Mouse (Mus musculus): Measurements from ENCODE around the gene Cd9. TPM values are rescaled to one million over a fixed set of nuclear protein-coding genes. Genes with fewer than 3 reads are reported as not detected.

The Cd9 gene
- polyA plus RNA-seq, 1 experiment, result not detected

DNA sequence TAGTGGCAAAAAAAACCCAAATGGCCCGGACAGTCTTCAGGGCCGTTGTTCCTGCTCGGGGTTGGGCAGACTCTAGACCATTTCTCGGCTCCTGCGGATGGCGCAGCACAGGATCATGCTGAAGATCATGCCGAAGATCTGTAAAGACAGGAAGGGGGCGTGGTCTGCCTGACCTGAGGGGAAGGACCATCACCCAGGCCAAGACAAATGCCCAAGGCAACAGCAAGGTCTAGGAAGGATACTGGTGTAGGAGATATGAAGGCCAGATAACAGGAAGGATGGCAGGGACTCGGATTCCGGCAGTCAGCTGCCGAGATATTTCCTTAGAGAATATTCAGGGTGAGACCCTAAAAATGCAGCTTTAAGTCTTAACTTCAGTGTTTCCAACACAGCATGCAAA lies 34.0 kb downstream of the Cd9 start:
- H3K4me1 ChIP-seq (ENCODE audit: control insufficient read depth, insufficient read depth, low read length), result no peaks in the 10 kb centered on the region
- H3K27ac ChIP-seq (ENCODE audit: insufficient read depth, low read depth, low read length), result no peak overlapping the region
- TF ChIP-seq CTCF (IDR thresholded peaks at IDR 0.05; ENCODE audit: insufficient read depth, low read depth, low read length), result no peak
- no peak for TF ChIP-seq POLR2A (IDR thresholded peaks at IDR 0.05; ENCODE audit: insufficient read depth, low read depth, low read length)
- no peak overlapping the region for H3K4me3 ChIP-seq (ENCODE audit: insufficient read depth, low read depth, low read length)
- WGBS, result 88% methylated on average over 11 of the region's 11 CpGs

DNA sequence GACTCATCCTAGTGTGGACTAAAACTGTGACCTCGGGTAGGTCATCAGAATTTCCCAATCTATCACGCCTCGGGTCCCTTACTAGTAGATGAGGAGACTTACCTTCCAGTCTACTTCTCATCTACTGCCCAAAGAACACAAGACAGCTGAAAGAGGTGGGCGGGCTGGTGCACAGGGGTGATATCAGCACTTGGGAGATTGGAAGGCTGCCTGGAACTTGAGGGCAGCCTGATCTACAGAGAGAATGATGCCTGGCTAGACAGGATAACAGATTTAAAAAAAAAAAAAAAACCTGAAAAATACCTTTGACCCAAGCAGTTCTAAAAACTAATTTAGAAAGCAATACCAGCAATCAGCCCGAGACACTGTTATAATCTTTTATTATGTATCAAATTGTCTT lies 34.7 kb downstream of the Cd9 start:
- no peak overlapping the region for H3K27ac ChIP-seq (ENCODE audit: insufficient read depth, low read depth, low read length)
- no peak overlapping the region for H3K4me3 ChIP-seq (ENCODE audit: insufficient read depth, low read depth, low read length)
- no peaks in the 10 kb centered on the region for H3K4me1 ChIP-seq (ENCODE audit: control insufficient read depth, insufficient read depth, low read length)
- WGBS, result 94% methylated on average over 5 of the region's 5 CpGs
- TF ChIP-seq CTCF (IDR thresholded peaks at IDR 0.05; ENCODE audit: insufficient read depth, low read depth, low read length) (no peak), POLR2A (IDR thresholded peaks at IDR 0.05; ENCODE audit: insufficient read depth, low read depth, low read length) (no peak)

DNA sequence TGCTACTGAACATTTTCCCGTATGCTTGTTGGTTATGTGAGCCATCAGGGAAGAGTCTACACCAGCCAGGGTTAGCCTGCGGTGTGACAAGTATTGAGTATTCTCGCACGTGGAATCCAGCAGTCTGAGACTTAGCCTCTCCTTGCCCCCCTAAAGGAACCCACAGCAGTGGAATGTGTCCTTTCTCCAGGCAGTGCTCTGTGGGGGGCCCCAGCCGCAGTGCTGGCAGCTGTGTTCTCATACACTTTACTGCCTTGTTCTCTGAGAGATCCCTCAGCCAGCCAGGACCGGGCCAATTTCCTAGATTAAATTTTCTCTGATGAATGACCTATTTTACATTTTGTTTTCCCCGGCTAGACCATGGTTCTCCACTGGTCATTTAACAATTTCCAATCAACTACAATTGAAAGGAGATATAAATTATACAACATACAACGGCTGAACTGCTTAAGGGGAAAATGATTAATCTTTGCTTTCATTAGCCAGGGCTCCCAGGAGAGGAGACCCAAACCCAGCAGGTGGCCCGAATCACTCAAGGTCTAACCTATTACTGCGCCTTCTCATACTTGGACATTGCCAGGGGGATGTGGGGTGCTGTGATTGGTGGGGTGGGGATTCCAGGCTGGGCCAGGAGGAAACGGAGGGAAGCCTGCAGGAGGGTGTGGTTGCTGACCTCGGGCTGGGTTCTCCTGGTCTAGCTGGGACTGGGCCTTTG lies 38.6 kb downstream of the Cd9 start:
- no peak overlapping the region for H3K4me3 ChIP-seq (ENCODE audit: insufficient read depth, low read depth, low read length)
- no peak overlapping the region for H3K27ac ChIP-seq (ENCODE audit: insufficient read depth, low read depth, low read length)
- WGBS, result 46% methylated on average over 12 of the region's 12 CpGs
- TF ChIP-seq CTCF (IDR thresholded peaks at IDR 0.05; ENCODE audit: insufficient read depth, low read depth, low read length), result no peak
- TF ChIP-seq POLR2A (IDR thresholded peaks at IDR 0.05; ENCODE audit: insufficient read depth, low read depth, low read length), result no peak
- no peaks in the 10 kb centered on the region; the same call in 1 of the 2 replicates for H3K4me1 ChIP-seq (ENCODE audit: control insufficient read depth, insufficient read depth, low read length)

DNA sequence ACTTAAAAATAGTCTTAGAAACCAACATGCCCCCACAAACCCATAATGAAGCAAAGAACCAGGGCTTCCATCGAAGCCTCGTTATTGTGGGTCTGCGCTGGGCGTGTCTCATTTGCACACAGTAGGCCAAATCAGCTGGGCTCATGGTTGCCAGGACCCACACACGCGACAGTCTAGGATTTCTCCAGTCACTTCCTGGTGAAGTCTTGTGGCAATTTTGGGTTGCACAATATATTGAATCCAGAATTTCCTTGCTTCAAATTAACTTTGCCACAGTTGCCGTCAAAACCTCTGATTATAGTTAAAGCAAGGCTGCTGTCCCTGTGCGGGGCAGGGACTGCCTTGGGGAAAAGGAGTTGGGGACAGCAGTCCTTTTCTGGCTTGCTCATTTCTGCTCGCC lies 39.9 kb downstream of the Cd9 start:
- Histone ChIP-seq H3K27ac (ENCODE audit: insufficient read depth, low read depth, low read length) (no peak overlapping the region), H3K4me3 (ENCODE audit: insufficient read depth, low read depth, low read length) (no peak overlapping the region), H3K4me1 (ENCODE audit: control insufficient read depth, insufficient read depth, low read length) (no peaks in the 10 kb centered on the region; the same call in 1 of the 2 replicates)
- 81% methylated on average over 9 of the region's 9 CpGs for WGBS
- TF ChIP-seq POLR2A (IDR thresholded peaks at IDR 0.05; ENCODE audit: insufficient read depth, low read depth, low read length) (no peak), CTCF (IDR thresholded peaks at IDR 0.05; ENCODE audit: insufficient read depth, low read depth, low read length) (no peak)

DNA sequence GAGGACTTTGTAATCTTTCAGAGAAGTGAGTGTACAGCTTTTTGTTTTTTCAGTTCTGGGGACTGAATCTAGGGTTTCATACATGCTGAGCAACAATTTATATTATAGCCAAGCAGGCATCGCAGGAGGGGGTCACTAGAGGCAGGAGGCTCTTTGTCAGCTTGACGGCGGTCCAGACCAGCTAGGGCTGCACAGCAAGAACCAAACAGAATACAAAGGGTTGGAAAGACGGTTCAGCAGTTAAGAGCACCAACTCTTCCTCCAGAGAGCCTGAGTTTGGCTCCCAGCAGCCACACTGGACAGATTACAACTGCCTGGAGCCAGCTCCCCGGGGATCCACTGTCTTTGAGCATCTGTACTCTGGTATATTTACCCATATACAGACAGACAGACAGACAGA lies 40.3 kb downstream of the Cd9 start:
- WGBS, result 53% methylated on average over 5 of the region's 5 CpGs
- Histone ChIP-seq H3K27ac (ENCODE audit: insufficient read depth, low read depth, low read length) (no peak overlapping the region), H3K4me1 (ENCODE audit: control insufficient read depth, insufficient read depth, low read length) (no peaks in the 10 kb centered on the region; the same call in 1 of the 2 replicates)

DNA sequence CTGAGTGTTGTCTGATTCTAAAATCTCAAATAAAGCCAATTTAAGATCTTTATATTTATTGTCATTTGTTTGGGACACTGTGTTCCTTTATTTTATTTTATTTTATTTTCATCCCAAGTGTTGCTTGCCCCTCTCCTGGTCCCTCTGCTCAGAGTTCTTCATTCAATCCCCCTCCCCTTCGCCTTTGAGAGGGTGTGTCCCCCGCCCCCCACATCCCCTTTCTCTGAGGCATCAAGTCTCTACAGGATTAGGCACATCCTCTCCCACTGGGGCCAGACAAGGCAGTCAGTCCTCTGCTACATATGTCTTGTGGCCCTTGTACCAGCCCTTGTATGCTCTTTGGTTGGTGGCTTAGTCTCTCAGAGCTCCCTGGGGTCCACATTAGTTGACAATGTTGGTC lies 46.9 kb downstream of the Cd9 start:
- Histone ChIP-seq H3K27ac (ENCODE audit: insufficient read depth, low read depth, low read length) (no peak overlapping the region), H3K4me1 (ENCODE audit: control insufficient read depth, insufficient read depth, low read length) (no peaks in the 10 kb centered on the region), H3K4me3 (ENCODE audit: insufficient read depth, low read depth, low read length) (no peak overlapping the region)
- 80% methylated on average over 2 of the region's 2 CpGs for WGBS
- TF ChIP-seq CTCF (IDR thresholded peaks at IDR 0.05; ENCODE audit: insufficient read depth, low read depth, low read length), result no peak
- TF ChIP-seq POLR2A (IDR thresholded peaks at IDR 0.05; ENCODE audit: insufficient read depth, low read depth, low read length), result no peak

More for the DNA sequence above, 40.3 kb downstream of the Cd9 start:
- H3K4me3 ChIP-seq (ENCODE audit: insufficient read depth, low read depth, low read length), result no peak overlapping the region
- TF ChIP-seq CTCF (IDR thresholded peaks at IDR 0.05; ENCODE audit: insufficient read depth, low read depth, low read length), result no peak
- TF ChIP-seq POLR2A (IDR thresholded peaks at IDR 0.05; ENCODE audit: insufficient read depth, low read depth, low read length), result no peak

DNA sequence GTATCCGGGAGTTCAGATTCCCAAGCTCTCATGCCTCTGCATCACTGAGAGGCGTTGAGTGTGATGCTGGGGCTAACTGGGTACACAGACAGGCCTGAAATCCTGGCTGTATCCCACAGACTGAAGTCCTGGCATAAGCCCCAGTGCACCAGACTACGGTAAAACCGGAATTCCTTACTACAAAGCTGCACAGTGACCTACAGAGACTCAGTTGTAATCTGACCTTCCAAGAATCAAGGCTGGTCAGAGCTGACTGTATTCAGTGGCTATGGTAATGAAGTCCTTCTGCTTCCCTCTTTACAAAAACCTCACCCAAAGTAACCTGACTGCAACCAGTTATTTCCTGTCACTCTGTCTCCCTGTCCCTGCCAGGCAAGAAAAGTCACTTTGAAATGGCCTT lies 47.4 kb downstream of the Cd9 start:
- TF ChIP-seq CTCF (IDR thresholded peaks at IDR 0.05; ENCODE audit: insufficient read depth, low read depth, low read length) (no peak), POLR2A (IDR thresholded peaks at IDR 0.05; ENCODE audit: insufficient read depth, low read depth, low read length) (no peak)
- Histone ChIP-seq H3K4me3 (ENCODE audit: insufficient read depth, low read depth, low read length) (no peak overlapping the region), H3K4me1 (ENCODE audit: control insufficient read depth, insufficient read depth, low read length) (no peaks in the 10 kb centered on the region), H3K27ac (ENCODE audit: insufficient read depth, low read depth, low read length) (no peak overlapping the region)
- WGBS, result 51% methylated on average over 4 of the region's 4 CpGs

DNA sequence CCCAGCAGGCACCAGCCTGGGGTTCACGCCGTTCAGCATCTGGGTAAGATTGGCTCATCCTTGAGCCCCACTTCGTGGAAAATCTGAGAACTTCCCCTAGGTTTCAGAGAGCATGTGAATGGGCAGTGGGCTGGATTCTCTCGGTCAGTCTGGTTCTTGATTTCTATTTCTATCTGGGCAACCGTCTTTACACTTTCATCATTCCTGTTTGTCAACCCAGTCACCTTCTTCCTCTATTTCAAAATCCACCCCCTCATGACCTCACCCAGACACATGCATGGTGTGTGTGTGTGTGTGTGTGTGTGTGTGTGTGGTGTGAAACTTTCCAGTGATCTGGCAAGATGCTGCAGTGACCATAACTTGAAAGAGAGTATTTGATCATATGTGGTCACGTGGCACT lies 49.2 kb downstream of the Cd9 start:
- no peaks in the 10 kb centered on the region for H3K4me1 ChIP-seq (ENCODE audit: control insufficient read depth, insufficient read depth, low read length)
- no peak overlapping the region for H3K4me3 ChIP-seq (ENCODE audit: insufficient read depth, low read depth, low read length)
- no peak overlapping the region for H3K27ac ChIP-seq (ENCODE audit: insufficient read depth, low read depth, low read length)
- no peak for TF ChIP-seq POLR2A (IDR thresholded peaks at IDR 0.05; ENCODE audit: insufficient read depth, low read depth, low read length)
- TF ChIP-seq CTCF (IDR thresholded peaks at IDR 0.05; ENCODE audit: insufficient read depth, low read depth, low read length), result no peak
- WGBS, result 90% methylated on average over 6 of the region's 6 CpGs

DNA sequence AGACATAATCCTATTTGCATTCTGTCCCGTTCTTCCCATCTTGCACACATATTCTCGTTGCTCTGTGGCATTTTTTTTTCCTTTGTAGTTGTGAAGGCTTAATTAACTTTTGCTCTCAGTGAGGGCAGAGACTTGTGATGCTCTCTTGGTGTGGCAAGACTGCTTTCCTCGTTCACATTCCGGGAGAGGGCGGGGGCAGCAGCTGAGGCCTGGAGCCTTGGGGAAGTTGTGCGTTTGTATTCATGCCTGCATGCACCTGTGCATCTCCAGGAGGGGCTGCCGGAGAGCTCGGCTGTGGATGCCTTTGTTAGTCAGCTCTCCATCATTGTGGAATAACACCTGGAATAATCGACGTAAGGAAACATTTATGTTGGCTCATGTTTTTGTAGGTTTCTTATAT lies 52.0 kb downstream of the Cd9 start:
- H3K4me3 ChIP-seq (ENCODE audit: insufficient read depth, low read depth, low read length), result no peak overlapping the region
- 68% methylated on average over 10 of the region's 10 CpGs for WGBS
- no peaks in the 10 kb centered on the region for H3K4me1 ChIP-seq (ENCODE audit: control insufficient read depth, insufficient read depth, low read length)
- H3K27ac ChIP-seq (ENCODE audit: insufficient read depth, low read depth, low read length), result no peak overlapping the region
- no peak for TF ChIP-seq POLR2A (IDR thresholded peaks at IDR 0.05; ENCODE audit: insufficient read depth, low read depth, low read length)

Data from olfactory bulb, adult 2 months (tissue).